In genomic region chr8:87863128-87863527, GRCm38 (mm10) we compare ENCODE assay signal across 24 mouse cellular contexts.
"Had no signal": no experiment of that assay in that cellular context is flagged by ENCODE, and none has a peak within 500 bp of the region (broad histone marks: within the 10 kb centered on the region; RNA-seq: fewer than 3 reads in every experiment).

No protein-coding gene starts in this region.

- H3K9ac ChIP-seq: heart, embryonic 12.5 days; hindbrain, embryonic 13.5 days; hindbrain, embryonic 15.5 days; intestine, embryonic 15.5 days; limb, embryonic 13.5 days; limb, embryonic 15.5 days; liver, embryonic 12.5 days; liver, embryonic 14.5 days had no signal

- H3K27ac ChIP-seq: heart, adult 2 months; hindbrain, embryonic 13.5 days; hindbrain, embryonic 15.5 days; intestine, embryonic 15.5 days; layer of hippocampus, adult 2 months; left cerebral cortex, adult 2 months; limb, embryonic 13.5 days; limb, embryonic 15.5 days; liver, embryonic 12.5 days; liver, embryonic 14.5 days had no signal

- ATAC-seq: inflammation-experienced regulatory T-cells, adult 6 months; intestine, embryonic 15.5 days; intestine, postnatal 0 days; liver, embryonic 12.5 days had no signal

- H3K4me3 ChIP-seq: heart, adult 2 months; heart, embryonic 12.5 days; hindbrain, embryonic 13.5 days; hindbrain, embryonic 15.5 days; intestine, embryonic 15.5 days; layer of hippocampus, adult 2 months; left cerebral cortex, adult 2 months; limb, embryonic 13.5 days; limb, embryonic 15.5 days; liver, embryonic 12.5 days had no signal

- H3K4me1 ChIP-seq: liver, embryonic 12.5 days had no signal

- H3K36me3 ChIP-seq: heart, embryonic 12.5 days; hindbrain, embryonic 15.5 days; intestine, embryonic 15.5 days; limb, embryonic 15.5 days; liver, embryonic 12.5 days had no signal

- H3K4me2 ChIP-seq: heart, embryonic 12.5 days; hindbrain, embryonic 13.5 days; hindbrain, embryonic 15.5 days; intestine, embryonic 15.5 days; limb, embryonic 13.5 days; limb, embryonic 15.5 days; liver, embryonic 12.5 days had no signal

- DNase-seq: gastrocnemius, postnatal 10 days; gastrocnemius, postnatal 36 days; heart, adult 11 months; heart, adult 2 months; heart, postnatal 10 days; heart, postnatal 4 days; kidney, adult 18-20 months; kidney, adult 8-10 months; kidney, postnatal 10 days; kidney, postnatal 25 days; kidney, postnatal 4 days; left cerebral cortex, postnatal 4 days had no signal

- H3K27me3 ChIP-seq: heart, embryonic 12.5 days; hindbrain, embryonic 13.5 days; hindbrain, embryonic 15.5 days; intestine, embryonic 15.5 days; limb, embryonic 13.5 days; limb, embryonic 15.5 days; liver, embryonic 12.5 days had no signal

- H3K9me3 ChIP-seq: heart, embryonic 12.5 days; hindbrain, embryonic 13.5 days; hindbrain, embryonic 15.5 days; intestine, embryonic 15.5 days; limb, embryonic 13.5 days; limb, embryonic 15.5 days; liver, embryonic 12.5 days had no signal
